Mouse (Mus musculus): Measurements from ENCODE around the gene Rnh1. TPM values are rescaled to one million over a fixed set of nuclear protein-coding genes. Genes with fewer than 3 reads are reported as not detected.
A peak's percentile ranks its signal among the peaks of the same experiment; 100 is the strongest.

Rnh1 gene
- polyA plus RNA-seq, 1 experiment from 2014 or later: 116 TPM

GRCm38 (mm10) chr7:141164850-141165249 lies 7.8 kb downstream of the Rnh1 start:
- H3K27ac ChIP-seq (replicated peaks in 1 of 2; ENCODE audit: control insufficient read depth in 1 of 2, insufficient read depth in 1 of 2, low read depth in 2 of 2, low read length in 2 of 2): no peak overlapping the region
- no peak overlapping the region for H3K4me2 ChIP-seq (ENCODE audit: low read length)
- no peak overlapping the region for H3K4me3 ChIP-seq (ENCODE audit: control insufficient read depth in 1 of 2, insufficient read depth in 1 of 2, low read depth in 1 of 2, low read length in 2 of 2)
- ATAC-seq (ENCODE audit: insufficient number of reproducible peaks, insufficient read depth, low FRiP score, low read depth): no peak
- H3K27me3 ChIP-seq (ENCODE audit: control insufficient read depth, insufficient read depth, low read length): no peaks in the 10 kb centered on the region
- no peaks in the 10 kb centered on the region for H3K9me3 ChIP-seq (ENCODE audit: control insufficient read depth, low read length)
- H3K9ac ChIP-seq (ENCODE audit: low read length): no peak overlapping the region
- WGBS: 70% methylated on average over 6 of the region's 6 CpGs
- H3K36me3 ChIP-seq (ENCODE audit: control insufficient read depth, insufficient read depth, low read length): peaks cover 65% of the 10 kb centered on the region
- peaks cover 6 to 14% of the 10 kb centered on the region in 2 experiments; a peak in 3 of 4 replicates for H3K4me1 ChIP-seq (ENCODE audit: control insufficient read depth in 2 of 2, insufficient read depth in 2 of 2, low read length in 2 of 2)

DNA sequence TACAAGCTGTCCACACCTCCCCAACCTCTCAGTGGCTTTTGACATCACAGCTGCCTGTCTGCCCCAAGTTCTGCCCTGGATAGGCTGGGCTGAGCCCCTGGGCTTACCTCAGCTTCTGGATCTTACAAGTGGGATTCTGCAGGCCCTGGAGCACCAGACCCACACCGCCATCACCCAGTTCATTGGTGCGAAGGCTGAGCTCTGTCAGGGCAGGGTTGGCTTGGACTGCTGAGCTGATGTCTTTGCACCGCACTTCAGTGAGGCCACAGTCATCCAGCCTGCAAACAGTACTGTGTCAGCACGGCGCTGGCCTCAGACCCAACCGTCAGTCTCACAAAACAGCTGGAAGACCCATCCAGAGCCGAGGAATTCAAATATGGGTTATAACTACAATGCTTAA lies 8.3 kb downstream of the Rnh1 start:
- no peaks in the 10 kb centered on the region for H3K27me3 ChIP-seq (ENCODE audit: control insufficient read depth, insufficient read depth, low read length)
- ATAC-seq (ENCODE audit: insufficient number of reproducible peaks, insufficient read depth, low FRiP score, low read depth): 0 out of 2 replicates have a peak, but pooled peaks have one; percentile 14
- H3K4me3 ChIP-seq (ENCODE audit: control insufficient read depth in 1 of 2, insufficient read depth in 1 of 2, low read depth in 1 of 2, low read length in 2 of 2): no peak overlapping the region
- H3K4me1 ChIP-seq (ENCODE audit: control insufficient read depth in 2 of 2, insufficient read depth in 2 of 2, low read length in 2 of 2): peaks cover 6 to 14% of the 10 kb centered on the region in 2 experiments; a peak in 3 of 4 replicates
- no peak overlapping the region for H3K27ac ChIP-seq (replicated peaks in 1 of 2; ENCODE audit: control insufficient read depth in 1 of 2, insufficient read depth in 1 of 2, low read depth in 2 of 2, low read length in 2 of 2)
- H3K9me3 ChIP-seq (ENCODE audit: control insufficient read depth, low read length): no peaks in the 10 kb centered on the region
- H3K4me2 ChIP-seq (ENCODE audit: low read length): no peak overlapping the region
- peaks cover 69% of the 10 kb centered on the region for H3K36me3 ChIP-seq (ENCODE audit: control insufficient read depth, insufficient read depth, low read length)
- whole genome bisulfite sequencing: 79% methylated on average over 7 of the region's 7 CpGs
- H3K9ac ChIP-seq (ENCODE audit: low read length): no peak overlapping the region

DNA sequence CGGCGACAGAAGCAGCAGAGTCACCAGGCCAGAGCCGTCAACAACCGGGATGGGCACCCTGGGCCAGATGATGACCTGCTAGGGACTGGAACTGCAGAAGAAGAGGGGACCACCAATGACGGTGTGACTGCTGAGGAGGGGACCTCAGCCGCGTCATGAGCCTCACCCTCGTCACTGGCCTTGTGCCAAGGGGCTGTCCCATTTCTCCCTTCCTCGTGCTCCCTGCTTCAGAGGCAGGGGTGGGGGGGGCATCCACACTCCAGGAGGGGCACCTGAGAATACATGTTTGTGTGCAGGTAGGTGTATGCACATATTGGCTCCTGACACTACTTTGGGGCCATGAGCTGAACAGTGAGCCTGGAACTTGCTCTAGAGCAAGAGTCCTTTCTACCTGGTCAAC lies 17.3 kb downstream of the Rnh1 start:
- Histone ChIP-seq H3K27me3 (ENCODE audit: control insufficient read depth, insufficient read depth, low read length) (no peaks in the 10 kb centered on the region), H3K4me3 (ENCODE audit: control insufficient read depth in 1 of 2, insufficient read depth in 1 of 2, low read depth in 1 of 2, low read length in 2 of 2) (no peak overlapping the region), H3K9me3 (ENCODE audit: control insufficient read depth, low read length) (no peaks in the 10 kb centered on the region), H3K4me1 (ENCODE audit: control insufficient read depth in 2 of 2, insufficient read depth in 2 of 2, low read length in 2 of 2) (no peaks in the 10 kb centered on the region), H3K4me2 (ENCODE audit: low read length) (no peak overlapping the region), H3K9ac (ENCODE audit: low read length) (no peak overlapping the region), H3K36me3 (ENCODE audit: control insufficient read depth, insufficient read depth, low read length) (peaks cover 88% of the 10 kb centered on the region), H3K27ac (replicated peaks in 1 of 2; ENCODE audit: control insufficient read depth in 1 of 2, insufficient read depth in 1 of 2, low read depth in 2 of 2, low read length in 2 of 2) (no peak overlapping the region)
- no peak for ATAC-seq (ENCODE audit: insufficient number of reproducible peaks, insufficient read depth, low FRiP score, low read depth)
- 76% methylated on average over 9 of the region's 9 CpGs for WGBS

DNA sequence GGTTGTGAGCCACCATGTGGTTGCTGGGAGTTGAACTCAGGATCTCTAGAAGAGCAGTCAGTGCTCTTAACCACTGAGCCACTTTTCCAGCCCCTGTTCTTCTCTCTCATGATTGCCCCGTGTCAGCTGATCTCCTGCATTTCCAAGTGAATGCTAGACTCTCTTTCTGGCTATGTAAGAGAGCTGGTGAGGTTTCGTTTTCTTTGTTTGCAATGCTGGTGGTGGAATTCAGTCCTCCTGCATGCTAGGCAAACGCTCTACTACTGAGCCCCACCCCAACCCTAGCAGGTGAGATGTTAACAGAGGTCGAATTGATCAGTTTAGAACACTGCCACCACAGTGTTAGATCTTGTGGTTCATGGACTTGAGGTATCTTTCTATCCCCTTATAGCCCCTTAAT lies 24.0 kb downstream of the Rnh1 start:
- H3K4me2 ChIP-seq (ENCODE audit: low read length): no peak overlapping the region
- no peak overlapping the region for H3K4me3 ChIP-seq (ENCODE audit: control insufficient read depth in 1 of 2, insufficient read depth in 1 of 2, low read depth in 1 of 2, low read length in 2 of 2)
- H3K27me3 ChIP-seq (ENCODE audit: control insufficient read depth, insufficient read depth, low read length): no peaks in the 10 kb centered on the region
- 81% methylated on average over 4 of the region's 4 CpGs for WGBS
- ATAC-seq (ENCODE audit: insufficient number of reproducible peaks, insufficient read depth, low FRiP score, low read depth): no peak
- no peaks in the 10 kb centered on the region for H3K4me1 ChIP-seq (ENCODE audit: control insufficient read depth in 2 of 2, insufficient read depth in 2 of 2, low read length in 2 of 2)
- H3K9ac ChIP-seq (ENCODE audit: low read length): no peak overlapping the region
- no peaks in the 10 kb centered on the region for H3K9me3 ChIP-seq (ENCODE audit: control insufficient read depth, low read length)
- peaks cover 70% of the 10 kb centered on the region for H3K36me3 ChIP-seq (ENCODE audit: control insufficient read depth, insufficient read depth, low read length)
- no peak overlapping the region for H3K27ac ChIP-seq (replicated peaks in 1 of 2; ENCODE audit: control insufficient read depth in 1 of 2, insufficient read depth in 1 of 2, low read depth in 2 of 2, low read length in 2 of 2)

GRCm38 (mm10) chr7:141147044-141147443 lies 25.6 kb downstream of the Rnh1 start:
- H3K9me3 ChIP-seq (ENCODE audit: control insufficient read depth, low read length): no peaks in the 10 kb centered on the region
- WGBS: 56% methylated on average over 6 of the region's 6 CpGs
- no peak for ATAC-seq (ENCODE audit: insufficient number of reproducible peaks, insufficient read depth, low FRiP score, low read depth)
- H3K4me1 ChIP-seq (ENCODE audit: control insufficient read depth in 2 of 2, insufficient read depth in 2 of 2, low read length in 2 of 2): no peaks in the 10 kb centered on the region
- H3K27me3 ChIP-seq (ENCODE audit: control insufficient read depth, insufficient read depth, low read length): no peaks in the 10 kb centered on the region
- no peak overlapping the region for H3K4me2 ChIP-seq (ENCODE audit: low read length)
- H3K9ac ChIP-seq (ENCODE audit: low read length): no peak overlapping the region
- peaks cover 61% of the 10 kb centered on the region for H3K36me3 ChIP-seq (ENCODE audit: control insufficient read depth, insufficient read depth, low read length)
- H3K27ac ChIP-seq (replicated peaks in 1 of 2; ENCODE audit: control insufficient read depth in 1 of 2, insufficient read depth in 1 of 2, low read depth in 2 of 2, low read length in 2 of 2): no peak overlapping the region
- no peak overlapping the region for H3K4me3 ChIP-seq (ENCODE audit: control insufficient read depth in 1 of 2, insufficient read depth in 1 of 2, low read depth in 1 of 2, low read length in 2 of 2)

DNA sequence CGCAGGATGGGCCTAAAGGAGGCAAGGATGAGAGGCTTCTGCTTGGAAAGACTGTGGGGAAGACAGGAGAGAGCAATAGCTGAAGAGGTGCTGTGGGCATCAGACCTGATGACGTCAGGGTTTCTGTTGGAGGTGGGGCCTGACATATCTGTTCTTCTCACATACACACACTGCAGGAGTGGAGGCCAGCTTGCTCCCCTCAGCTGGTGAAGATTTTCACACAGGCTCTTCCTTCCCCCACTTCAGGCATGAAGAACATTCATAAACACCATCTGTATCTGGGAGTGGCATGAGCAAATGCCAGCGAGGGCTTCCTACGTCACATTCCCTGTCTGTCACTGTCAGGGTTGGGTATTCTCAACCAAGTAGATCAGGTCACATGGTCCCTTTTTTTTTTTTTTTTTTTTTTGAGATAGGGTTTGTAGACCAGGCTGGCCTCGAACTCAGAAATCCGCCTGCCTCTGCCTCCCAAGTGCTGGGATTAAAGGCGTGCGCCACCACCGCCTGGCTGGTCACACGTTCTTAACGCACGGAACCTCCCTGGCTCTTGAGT lies 26.5 kb downstream of the Rnh1 start:
- H3K4me3 ChIP-seq (ENCODE audit: control insufficient read depth in 1 of 2, insufficient read depth in 1 of 2, low read depth in 1 of 2, low read length in 2 of 2): no peak overlapping the region
- no peak overlapping the region for H3K9ac ChIP-seq (ENCODE audit: low read length)
- no peak overlapping the region for H3K27ac ChIP-seq (replicated peaks in 1 of 2; ENCODE audit: control insufficient read depth in 1 of 2, insufficient read depth in 1 of 2, low read depth in 2 of 2, low read length in 2 of 2)
- H3K4me2 ChIP-seq (ENCODE audit: low read length): no peak overlapping the region
- no peaks in the 10 kb centered on the region for H3K4me1 ChIP-seq (ENCODE audit: control insufficient read depth in 2 of 2, insufficient read depth in 2 of 2, low read length in 2 of 2)
- no peaks in the 10 kb centered on the region for H3K9me3 ChIP-seq (ENCODE audit: control insufficient read depth, low read length)
- ATAC-seq (ENCODE audit: insufficient number of reproducible peaks, insufficient read depth, low FRiP score, low read depth): no peak
- H3K27me3 ChIP-seq (ENCODE audit: control insufficient read depth, insufficient read depth, low read length): no peaks in the 10 kb centered on the region
- H3K36me3 ChIP-seq (ENCODE audit: control insufficient read depth, insufficient read depth, low read length): peaks cover 51% of the 10 kb centered on the region
- WGBS: 90% methylated on average over 12 of the region's 12 CpGs

DNA sequence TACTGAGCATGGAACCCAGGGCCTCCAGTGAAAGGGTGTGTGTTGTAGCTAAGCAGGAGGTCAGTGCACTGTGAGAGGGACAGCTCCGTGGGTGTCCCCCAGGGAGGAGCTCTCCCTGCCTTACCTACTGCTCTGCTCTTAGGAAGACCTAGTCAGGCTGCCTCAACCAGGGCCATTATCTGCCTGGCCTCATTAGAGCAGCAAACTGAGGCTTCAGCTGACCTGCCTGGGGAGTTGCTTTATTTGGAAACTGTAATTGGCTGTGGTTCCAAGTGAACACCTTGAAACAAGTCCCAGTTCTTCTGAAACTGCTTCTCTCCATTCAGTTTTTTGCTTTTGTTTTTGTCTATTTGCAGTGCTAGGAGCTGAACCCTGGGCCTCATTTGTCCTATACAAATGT lies 27.3 kb downstream of the Rnh1 start:
- Histone ChIP-seq H3K9ac (ENCODE audit: low read length) (no peak overlapping the region), H3K4me2 (ENCODE audit: low read length) (no peak overlapping the region), H3K36me3 (ENCODE audit: control insufficient read depth, insufficient read depth, low read length) (peaks cover 44% of the 10 kb centered on the region)

DNA sequence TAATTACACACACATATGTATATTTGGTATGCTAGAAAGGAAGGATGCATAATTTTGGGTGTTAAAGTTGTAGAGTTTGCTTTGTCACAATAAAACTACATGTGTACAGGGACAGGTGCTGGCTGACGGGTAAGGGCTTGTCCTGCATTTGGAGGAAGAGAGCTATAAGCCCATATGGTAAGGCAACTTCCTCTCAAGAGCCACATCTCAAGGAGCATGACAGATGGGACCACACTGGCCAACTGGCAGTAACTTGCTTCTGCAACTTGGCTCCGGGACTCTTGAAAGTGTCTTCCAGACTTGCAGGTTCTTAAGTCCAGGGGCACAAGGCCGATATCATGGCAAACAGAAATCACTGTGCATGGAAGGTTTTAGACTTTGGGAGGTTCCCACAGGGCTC lies 28.0 kb downstream of the Rnh1 start:
- no peak overlapping the region for H3K9ac ChIP-seq (ENCODE audit: low read length)
- no peaks in the 10 kb centered on the region for H3K27me3 ChIP-seq (ENCODE audit: control insufficient read depth, insufficient read depth, low read length)
- no peak overlapping the region for H3K4me3 ChIP-seq (ENCODE audit: control insufficient read depth in 1 of 2, insufficient read depth in 1 of 2, low read depth in 1 of 2, low read length in 2 of 2)
- H3K27ac ChIP-seq (replicated peaks in 1 of 2; ENCODE audit: control insufficient read depth in 1 of 2, insufficient read depth in 1 of 2, low read depth in 2 of 2, low read length in 2 of 2): no peak overlapping the region
- no peak overlapping the region for H3K4me2 ChIP-seq (ENCODE audit: low read length)
- 86% methylated on average over 3 of the region's 3 CpGs for WGBS
- H3K4me1 ChIP-seq (ENCODE audit: control insufficient read depth in 2 of 2, insufficient read depth in 2 of 2, low read length in 2 of 2): no peaks in the 10 kb centered on the region
- no peak for ATAC-seq (ENCODE audit: insufficient number of reproducible peaks, insufficient read depth, low FRiP score, low read depth)
- H3K36me3 ChIP-seq (ENCODE audit: control insufficient read depth, insufficient read depth, low read length): peaks cover 48% of the 10 kb centered on the region
- no peaks in the 10 kb centered on the region for H3K9me3 ChIP-seq (ENCODE audit: control insufficient read depth, low read length)

More for the DNA sequence above, 27.3 kb downstream of the Rnh1 start:
- Histone ChIP-seq H3K27ac (replicated peaks in 1 of 2; ENCODE audit: control insufficient read depth in 1 of 2, insufficient read depth in 1 of 2, low read depth in 2 of 2, low read length in 2 of 2) (no peak overlapping the region), H3K27me3 (ENCODE audit: control insufficient read depth, insufficient read depth, low read length) (no peaks in the 10 kb centered on the region), H3K9me3 (ENCODE audit: control insufficient read depth, low read length) (no peaks in the 10 kb centered on the region), H3K4me3 (ENCODE audit: control insufficient read depth in 1 of 2, insufficient read depth in 1 of 2, low read depth in 1 of 2, low read length in 2 of 2) (no peak overlapping the region), H3K4me1 (ENCODE audit: control insufficient read depth in 2 of 2, insufficient read depth in 2 of 2, low read length in 2 of 2) (no peaks in the 10 kb centered on the region)
- WGBS: 65% methylated on average over 1 of the region's 1 CpGs
- ATAC-seq (ENCODE audit: insufficient number of reproducible peaks, insufficient read depth, low FRiP score, low read depth): no peak
